Mouse (Mus musculus) spleen, postnatal 14 days (tissue): ENCODE results near the gene Lrrc51.

Experiments used
- DNase-seq, 2 experiments: peaks; one replicate each; pipeline ENCODE4 v3.0.0; 2021 to 2022; ENCODE audit warnings: low spot score in 2 of 2

The Lrrc51 gene

GRCm38 (mm10) chr7:101882413-101883154 is 51.1 kb downstream of the Lrrc51 start:
- DNase-seq = no peak

GRCm38 (mm10) chr7:101880855-101881254 is 52.8 kb downstream of the Lrrc51 start:
- DNase-seq = no peak

DNA sequence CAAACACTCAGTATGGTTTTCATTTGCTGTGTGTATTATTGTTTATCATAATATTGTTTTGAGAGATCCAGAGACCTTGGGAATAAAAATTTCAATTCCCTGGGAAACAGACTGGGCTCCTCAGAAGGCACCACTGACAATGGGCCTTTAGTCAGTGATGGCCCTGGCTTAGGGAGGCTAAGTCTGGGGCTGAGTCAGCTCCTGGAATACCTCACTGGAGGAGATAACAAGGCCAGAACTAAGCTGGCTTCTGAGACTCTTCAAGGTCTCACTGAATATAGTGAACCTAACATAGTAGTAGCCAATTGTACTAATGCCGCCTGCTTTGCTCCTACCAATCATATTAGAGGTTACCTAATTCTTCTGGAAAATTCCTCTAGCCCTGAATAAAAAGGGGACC is 57.7 kb downstream of the Lrrc51 start:
- no peak for DNase-seq

DNA sequence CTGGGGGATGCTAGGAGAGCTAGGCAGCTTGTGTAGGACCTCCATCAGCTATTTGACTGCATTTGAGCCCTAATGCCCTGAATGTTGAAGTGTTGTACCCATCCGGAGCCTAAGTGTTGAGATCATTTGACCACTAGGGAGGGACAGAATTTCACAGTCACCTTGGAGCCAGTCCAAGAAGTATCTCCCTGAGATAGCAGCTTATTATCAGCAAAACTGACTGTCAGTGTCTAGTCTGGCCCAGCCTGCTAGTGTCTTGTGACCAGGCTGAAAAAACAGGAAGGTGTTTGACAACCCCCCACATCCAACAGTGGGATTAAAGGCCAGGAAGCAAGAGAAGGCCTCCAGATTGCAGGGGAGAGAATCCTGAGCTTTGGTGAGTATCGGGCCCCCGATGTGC is 62.4 kb downstream of the Lrrc51 start:
- DNase-seq = no peak

DNA sequence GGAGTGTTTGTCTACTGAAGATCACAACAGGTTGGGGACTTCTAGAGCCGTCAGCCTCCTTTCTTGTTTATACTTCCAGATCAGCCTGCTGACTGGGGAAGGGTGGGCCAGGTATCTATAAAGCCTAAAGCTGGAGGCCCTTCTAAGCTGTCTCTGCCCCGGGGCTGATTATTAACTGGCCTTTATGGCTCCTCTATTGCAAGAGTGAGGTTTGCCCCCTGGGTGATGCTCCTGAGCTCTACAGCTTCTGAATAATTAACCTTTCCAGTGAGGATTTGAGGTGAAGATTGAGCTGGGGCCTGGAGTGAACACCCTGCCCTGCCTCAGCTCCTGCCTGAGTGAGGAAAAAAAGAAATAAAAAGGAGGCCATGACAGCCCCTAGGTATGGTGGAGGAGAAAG is 63.1 kb downstream of the Lrrc51 start, which contains the start of gene Folr1:
Folr1 (minus strand) TSS at position 160 of the 400 bp plus-strand sequence.
- DNase-seq = no peak

DNA sequence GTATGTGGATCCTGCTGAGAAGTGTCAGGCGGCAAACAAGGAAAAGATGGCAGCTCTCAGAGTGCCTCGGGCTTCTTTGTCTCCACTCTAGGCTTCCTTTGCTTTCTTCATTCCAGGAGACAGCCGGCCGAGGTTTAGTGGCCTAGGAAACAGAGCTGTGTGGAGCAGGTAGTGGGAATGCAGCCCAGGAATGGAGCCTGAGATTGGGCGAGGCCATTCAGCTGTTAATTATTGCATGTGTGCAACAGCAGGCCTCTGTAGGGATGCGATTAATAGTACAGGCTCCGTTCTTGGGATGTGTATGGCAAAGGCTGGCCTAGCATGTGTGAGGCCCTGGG is 64.6 kb downstream of the Lrrc51 start:
- DNase-seq = no peak

DNA sequence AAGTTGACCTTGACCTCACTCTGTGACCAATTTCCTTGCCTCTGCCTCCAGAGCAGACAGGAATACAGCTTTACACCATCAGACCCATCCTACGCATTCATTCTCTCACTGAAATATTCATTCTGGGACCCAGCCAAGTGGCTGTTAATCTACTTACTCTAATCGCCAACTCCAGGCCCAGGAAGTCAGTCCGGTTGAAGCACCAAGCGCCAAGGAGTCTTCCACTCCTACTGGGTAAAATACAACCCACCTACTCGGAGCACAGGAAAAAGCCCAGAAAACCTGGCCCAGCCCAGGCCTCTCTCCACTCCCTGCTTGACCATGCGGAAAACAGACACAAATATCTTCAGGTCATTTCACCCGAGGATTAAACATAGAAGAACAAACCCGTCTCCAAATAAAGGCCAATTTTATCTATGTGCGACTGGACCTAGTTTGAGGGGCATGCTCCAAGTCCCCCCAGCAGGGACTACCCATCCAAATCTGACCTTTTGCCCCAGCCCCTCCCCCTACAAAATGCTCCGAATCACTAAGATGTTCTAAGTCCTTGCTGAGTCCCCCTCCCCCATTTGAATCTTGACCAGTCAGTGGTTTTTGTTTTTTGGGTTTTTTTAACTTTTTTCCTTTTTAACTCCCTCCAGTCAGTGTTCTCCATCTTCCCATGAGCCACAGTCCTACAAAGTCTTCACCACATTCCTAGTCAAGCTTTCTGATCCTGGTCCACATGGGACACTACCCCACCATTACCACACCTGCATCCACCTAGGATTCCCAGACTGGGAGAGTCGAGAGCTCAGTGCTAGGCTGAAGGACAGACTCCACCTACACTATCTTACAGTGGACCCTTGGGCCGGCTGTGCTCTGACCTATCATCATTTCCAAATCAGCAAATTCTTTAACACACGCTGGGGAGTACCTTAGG is 65.2 kb downstream of the Lrrc51 start:
- DNase-seq = no peak

GRCm38 (mm10) chr7:101867482-101867881 is 66.2 kb downstream of the Lrrc51 start:
- no peak for DNase-seq

- no peak for DNase-seq
Measured at GRCm38 (mm10) chr7:101866491-101867265, 67.0 kb downstream of the Lrrc51 start.

GRCm38 (mm10) chr7:101863415-101863814 is 70.3 kb downstream of the Lrrc51 start, which contains the start of gene Anapc15:
Gene Anapc15 (plus strand): TSS chr7:101863715.
- no peak for DNase-seq
